Mouse (Mus musculus) c-Kit-positive CD71-negative TER-119-negative erythroid progenitor cells, embryonic 14.5 days (primary cell): ENCODE measurements around the gene Rars.
A peak's percentile ranks its signal among the peaks of the same experiment; 100 is the strongest.
"Not testable (repeated sequence)": the region's sequence is repeated elsewhere in the genome, so short reads cannot be mapped to it uniquely, and the experiment has no call there.

ENCODE experiments used
- DNase-seq: peaks from one replicate; pipeline ENCODE4 v3.0.0-alpha.2; 2013; ENCODE audit warnings: low read depth

The Rars gene

GRCm38 (mm10) chr11:35834022-35834760 is at the start of gene Rars:
Gene Rars (minus strand): TSS chr11:35834506.
- DNase-seq = peak; percentile 93

GRCm38 (mm10) chr11:35882777-35883176 is 48.5 kb upstream of the Rars start:
- DNase-seq = no peak

- no peak for DNase-seq
Observed at GRCm38 (mm10) chr11:35878559-35878897, 44.2 kb upstream of the Rars start.

- DNase-seq = peak; percentile 13
Observed at GRCm38 (mm10) chr11:35877651-35878558, 43.6 kb upstream of the Rars start.

- no peak for DNase-seq
Observed at GRCm38 (mm10) chr11:35873624-35874244, 39.4 kb upstream of the Rars start.

- no peak for DNase-seq
Observed at GRCm38 (mm10) chr11:35870961-35871360, 36.7 kb upstream of the Rars start.

- DNase-seq = no peak
Observed at GRCm38 (mm10) chr11:35866140-35866539, 31.8 kb upstream of the Rars start.

GRCm38 (mm10) chr11:35864981-35865604 is 30.8 kb upstream of the Rars start:
- DNase-seq = no peak

- no peak for DNase-seq
Observed at GRCm38 (mm10) chr11:35863653-35864052, 29.3 kb upstream of the Rars start.

- DNase-seq = no peak
Observed at GRCm38 (mm10) chr11:35857395-35858067, 23.2 kb upstream of the Rars start.

GRCm38 (mm10) chr11:35856359-35857040 is 22.2 kb upstream of the Rars start:
- no peak for DNase-seq

GRCm38 (mm10) chr11:35855567-35855966 is 21.3 kb upstream of the Rars start:
- no peak for DNase-seq

GRCm38 (mm10) chr11:35854941-35855340 is 20.6 kb upstream of the Rars start:
- DNase-seq = no peak

- no peak for DNase-seq
Observed at GRCm38 (mm10) chr11:35853651-35854050, 19.3 kb upstream of the Rars start.

- DNase-seq = no peak
Observed at GRCm38 (mm10) chr11:35852731-35853130, 18.4 kb upstream of the Rars start.

GRCm38 (mm10) chr11:35844299-35844698 is 10.0 kb upstream of the Rars start:
- DNase-seq = no peak

GRCm38 (mm10) chr11:35842560-35842959 is 8.3 kb upstream of the Rars start:
- DNase-seq = not testable (repeated sequence)

GRCm38 (mm10) chr11:35841738-35842325 is 7.5 kb upstream of the Rars start:
- DNase-seq = no peak

- DNase-seq = not testable (repeated sequence)
Observed at GRCm38 (mm10) chr11:35840806-35841205, 6.5 kb upstream of the Rars start.

GRCm38 (mm10) chr11:35840282-35840681 is 6.0 kb upstream of the Rars start:
- DNase-seq = no peak
